Comparison of ENCODE assay signal across 21 mouse cellular contexts in the genomic region with DNA sequence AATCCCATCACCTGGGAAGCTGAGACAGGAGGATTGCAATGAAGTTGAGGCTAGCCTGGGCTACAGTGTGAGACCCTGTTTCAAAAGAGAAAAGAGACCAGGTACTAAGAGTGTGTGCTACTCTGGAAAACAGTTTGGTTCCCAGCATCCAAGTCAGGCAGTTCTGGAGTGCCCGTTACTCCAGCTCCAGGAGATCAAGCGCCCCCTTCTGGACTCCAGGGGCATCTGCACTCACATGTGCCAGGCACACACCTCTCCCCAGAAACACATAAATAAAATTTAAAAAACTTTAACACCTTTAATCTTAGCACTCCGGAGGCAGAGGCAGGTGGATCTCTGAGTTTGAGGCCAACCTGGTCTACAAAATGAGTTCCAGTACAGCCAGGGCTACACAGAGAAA. TPM values are rescaled to one million over a fixed set of nuclear protein-coding genes. Genes with fewer than 3 reads are reported as not detected.
DNase-seq lines count a peak whose midpoint lies in the region; TF ChIP-seq lines count a peak whose summit lies in the region.
"Had no signal": no experiment of that assay in that cellular context is flagged by ENCODE, and none has a peak within 500 bp of the region (broad histone marks: within the 10 kb centered on the region; RNA-seq: fewer than 3 reads in every experiment).

No protein-coding gene starts in this region.

- H3K27me3 ChIP-seq in CH12.LX (replicated peaks): peaks cover 9% of the 10 kb centered on the region

- H3K4me2 ChIP-seq in CH12.LX (ENCODE audit: insufficient read depth, low read depth, poor library complexity, severe bottlenecking): no peak overlapping the region
- H3K4me2 ChIP-seq: embryonic facial prominence, embryonic 12.5 days; embryonic facial prominence, embryonic 15.5 days; heart, embryonic 13.5 days; hindbrain, embryonic 14.5 days had no signal

- dilution Hi-C loops in CH12.LX (cut with MboI; ENCODE audit: extremely low pct_ligation_motif_present, extremely low pct_unique_long_range_greater_than_20kb, low sequenced_read_pairs): no loop called here

- H3K36me3 ChIP-seq in CH12.LX (replicated peaks in 1 of 2; ENCODE audit: control insufficient read depth in 1 of 2, insufficient read depth in 1 of 2, low read length in 1 of 2): no peaks in the 10 kb centered on the region
- H3K36me3 ChIP-seq: embryonic facial prominence, embryonic 12.5 days; embryonic facial prominence, embryonic 15.5 days; G1E; heart, embryonic 13.5 days had no signal

- no peak overlapping the region for H3K9ac ChIP-seq in CH12.LX (ENCODE audit: insufficient read depth, low read depth)
- H3K9ac ChIP-seq: embryonic facial prominence, embryonic 12.5 days; embryonic facial prominence, embryonic 15.5 days; forebrain, postnatal 0 days; heart, embryonic 13.5 days; hindbrain, embryonic 14.5 days had no signal

- H3K9me3 ChIP-seq in CH12.LX (replicated peaks; ENCODE audit: low read length): no peaks in the 10 kb centered on the region
- H3K9me3 ChIP-seq: embryonic facial prominence, embryonic 12.5 days; embryonic facial prominence, embryonic 15.5 days; heart, embryonic 13.5 days had no signal

- TF ChIP-seq RAD21 in CH12.LX (IDR thresholded peaks at IDR 0.05; ENCODE audit: low read depth, low read length): no peak

- in situ Hi-C loops in CH12.LX (cut with MboI; ENCODE audit: low pct_ligation_motif_present, low pct_unique_long_range_greater_than_20kb, low sequenced_read_pairs): loop anchor here (5.0 kb wide), 1 partner anchor 76 kb away; no protein-coding TSS in a partner anchor

- H3K4me1 ChIP-seq in CH12.LX (ENCODE audit: control insufficient read depth in 1 of 2, insufficient read depth in 2 of 2): peaks cover 12 to 16% of the 10 kb centered on the region in 2 experiments
- H3K4me1 ChIP-seq: embryonic facial prominence, embryonic 12.5 days; embryonic facial prominence, embryonic 15.5 days; heart, embryonic 13.5 days had no signal

- TF ChIP-seq POLR2A in CH12.LX (IDR thresholded peaks at IDR 0.05; ENCODE audit: low read depth, low read length): no peak

- H3K27ac ChIP-seq in CH12.LX (ENCODE audit: insufficient read depth, low read depth): no peak overlapping the region
- H3K27ac ChIP-seq: embryonic facial prominence, embryonic 12.5 days; embryonic facial prominence, embryonic 15.5 days; heart, embryonic 13.5 days; hindbrain, embryonic 14.5 days; hindbrain, postnatal 0 days had no signal

- H3K4me3 ChIP-seq in CH12.LX (replicated peaks in 1 of 3; ENCODE audit: low read depth in 2 of 3, low read length in 2 of 3, poor library complexity in 1 of 3): no peak overlapping the region
- H3K4me3 ChIP-seq: embryonic facial prominence, embryonic 12.5 days; embryonic facial prominence, embryonic 15.5 days; heart, embryonic 13.5 days had no signal

- no peak for TF ChIP-seq CTCF in CH12.LX (conservative IDR thresholded peaks at IDR 0.05 in 1 of 2, IDR thresholded peaks at IDR 0.05 in 1 of 2; ENCODE audit: low read depth in 2 of 2, low read length in 2 of 2)

- TF ChIP-seq EP300 in CH12.LX (IDR thresholded peaks at IDR 0.05; ENCODE audit: low read length): no peak

- no peaks in the 10 kb centered on the region for H3K79me2 ChIP-seq in CH12.LX (replicated peaks; ENCODE audit: control insufficient read depth, extremely low read depth, insufficient read depth, poor library complexity, severe bottlenecking)

- DNase-seq in 416B (ENCODE audit: low read depth): peak; percentile 14
- DNase-seq in CH12.LX (ENCODE audit: extremely low read depth): no peak
- peak; percentile 39 for DNase-seq in ES-CJ7 (ENCODE audit: low read depth, low spot score)
- DNase-seq in ZHBTc4 (ENCODE audit: low read depth, low spot score): peak; percentile 70
- no peak for DNase-seq in cerebellum, postnatal 4 days (ENCODE audit: low spot score in 2 of 2)
- no peak for DNase-seq in frontal cortex, postnatal 10 days (ENCODE audit: low spot score in 2 of 2)
- DNase-seq: gastrocnemius, postnatal 25 days had no signal

TF ChIP-seq in CH12.LX, 34 proteins besides CTCF, POLR2A, EP300 and RAD21:
- TF ChIP-seq BHLHE40 (IDR thresholded peaks at IDR 0.05; ENCODE audit: low read depth, low read length) (no peak), MXI1 (IDR thresholded peaks at IDR 0.05; ENCODE audit: low read depth, low read length) (0 out of 2 replicates have a peak, but pooled peaks have one; percentile 23)

RNA-seq across cellular contexts. Expression of a gene that starts 9.9 kb away (rescaled TPM):
- 3.6 and 4.5 TPM in 2 replicates for total RNA-seq in CH12.LX (2012; rRNA removed)
- total RNA-seq in CH12.LX (2014; rRNA removed): 2.0 and 2.2 TPM in 2 replicates
- 2.2 and 2.3 TPM in 2 replicates for polyA plus RNA-seq in CH12.LX (2012; ENCODE audit: insufficient read length, low read depth)

RNA-seq across cellular contexts. Expression of a gene that starts 19.4 kb away (rescaled TPM):
- total RNA-seq in CH12.LX (2012; rRNA removed) (not detected in 2 replicates), CH12.LX (2014; rRNA removed) (not detected in 2 replicates)
- not detected in 2 replicates for polyA plus RNA-seq in CH12.LX (2012; ENCODE audit: insufficient read length, low read depth)
- total RNA-seq: common myeloid progenitor, adult 5-6 weeks; forebrain, postnatal 0 days; G1E; gastrocnemius, postnatal 25 days; hindbrain, postnatal 0 days had no signal
- polyA plus RNA-seq: forebrain, embryonic 11.5 days; forebrain, embryonic 14.5 days; forebrain, postnatal 0 days; G1E; heart, embryonic 13.5 days; heart, embryonic 16.5 days; hindbrain, embryonic 11.5 days; hindbrain, embryonic 14.5 days had no signal

RNA-seq across cellular contexts. Expression of a gene that starts 33.2 kb away (rescaled TPM):
- total RNA-seq in CH12.LX (2012; rRNA removed) (0.17 and 0.42 TPM in 2 replicates), CH12.LX (2014; rRNA removed) (not detected in 2 replicates)
- 0.37 TPM in 1 of 2 replicates, not detected in the other for polyA plus RNA-seq in CH12.LX (2012; ENCODE audit: insufficient read length, low read depth)
- total RNA-seq: common myeloid progenitor, adult 5-6 weeks; forebrain, postnatal 0 days; hindbrain, postnatal 0 days had no signal
- polyA plus RNA-seq: embryonic facial prominence, embryonic 12.5 days; embryonic facial prominence, embryonic 15.5 days; forebrain, embryonic 11.5 days; forebrain, embryonic 14.5 days; forebrain, postnatal 0 days; G1E; heart, embryonic 13.5 days; heart, embryonic 16.5 days; hindbrain, embryonic 11.5 days; hindbrain, embryonic 14.5 days; hindbrain, postnatal 0 days; inflammation-experienced regulatory T-cells, adult 6 months; intestine, postnatal 0 days had no signal

RNA-seq across cellular contexts. Expression of a gene that starts 43.8 kb away (rescaled TPM):
- total RNA-seq in CH12.LX (2012; rRNA removed): not detected in 2 replicates
- total RNA-seq in CH12.LX (2014; rRNA removed): not detected in 2 replicates
- not detected in 2 replicates for polyA plus RNA-seq in CH12.LX (2012; ENCODE audit: insufficient read length, low read depth)
- total RNA-seq: common myeloid progenitor, adult 5-6 weeks; forebrain, postnatal 0 days; hindbrain, postnatal 0 days had no signal
- polyA plus RNA-seq: embryonic facial prominence, embryonic 12.5 days; embryonic facial prominence, embryonic 15.5 days; forebrain, embryonic 11.5 days; forebrain, embryonic 14.5 days; forebrain, postnatal 0 days; G1E; heart, embryonic 13.5 days; heart, embryonic 16.5 days; hindbrain, embryonic 11.5 days; hindbrain, embryonic 14.5 days; hindbrain, postnatal 0 days; inflammation-experienced regulatory T-cells, adult 6 months; intestine, postnatal 0 days had no signal

RNA-seq across cellular contexts. Expression of a gene that starts 52.4 kb away (rescaled TPM):
- total RNA-seq in CH12.LX (2012; rRNA removed) (35.3 and 36.1 TPM in 2 replicates), CH12.LX (2014; rRNA removed) (13.5 and 15.5 TPM in 2 replicates)
- 36.9 and 38.9 TPM in 2 replicates for polyA plus RNA-seq in CH12.LX (2012; ENCODE audit: insufficient read length, low read depth)
- total RNA-seq: common myeloid progenitor, adult 5-6 weeks; gastrocnemius, postnatal 25 days; hindbrain, postnatal 0 days had no signal
- polyA plus RNA-seq: forebrain, embryonic 11.5 days; forebrain, embryonic 14.5 days; G1E; hindbrain, embryonic 14.5 days had no signal

Comparison
In these comparisons a context has a peak if more than half of its experiments do, and no peak if none do; other contexts are left out.
1. DNase-seq: peak in 416B (single experiment), ES-CJ7 (single experiment) and ZHBTc4 (single experiment); none in CH12.LX (single experiment), cerebellum, postnatal 4 days (0 of 2) and frontal cortex, postnatal 10 days (0 of 2).